Mouse (Mus musculus): ENCODE results near the gene Zc3h4. TPM values are rescaled to one million over a fixed set of nuclear protein-coding genes. Genes with fewer than 3 reads are reported as not detected.

Gene Zc3h4
- polyA plus RNA-seq, 1 experiment from 2014 or later = 8.2 TPM

GRCm38 (mm10) chr7:16460566-16460965 lies 59.9 kb downstream of the Zc3h4 start:
- Histone ChIP-seq H3K27ac (ENCODE audit: low read length) (no peak overlapping the region), H3K4me2 (replicated peaks; ENCODE audit: low read depth, low read length) (no peak overlapping the region), H3K36me3 (ENCODE audit: insufficient read depth, low read length) (no peaks in the 10 kb centered on the region), H3K4me3 (ENCODE audit: low read depth, low read length) (no peak overlapping the region), H3K9me3 (ENCODE audit: low read length) (no peaks in the 10 kb centered on the region), H3K4me1 (ENCODE audit: insufficient read depth, low read depth, low read length) (no peaks in the 10 kb centered on the region), H3K9ac (replicated peaks; ENCODE audit: low read depth) (no peak overlapping the region), H3K27me3 (replicated peaks; ENCODE audit: insufficient read depth, low read length) (no peaks in the 10 kb centered on the region)
- 55% methylated on average over 13 of the region's 13 CpGs for WGBS
- DNase-seq (ENCODE audit: low spot score) (no peak), ATAC-seq (no peak)
- TF ChIP-seq CTCF (IDR thresholded peaks at IDR 0.05) (no peak), EP300 (IDR thresholded peaks at IDR 0.05) (no peak)

- 52% methylated on average over 6 of the region's 6 CpGs for WGBS
- no peak overlapping the region for H3K27ac ChIP-seq (ENCODE audit: low read length)
- H3K36me3 ChIP-seq (ENCODE audit: insufficient read depth, low read length) = no peaks in the 10 kb centered on the region
- ATAC-seq (no peak), DNase-seq (ENCODE audit: low spot score) (no peak)
- H3K4me3 ChIP-seq (ENCODE audit: low read depth, low read length) = no peak overlapping the region
- no peak overlapping the region for H3K9ac ChIP-seq (replicated peaks; ENCODE audit: low read depth)
- no peak overlapping the region for H3K4me2 ChIP-seq (replicated peaks; ENCODE audit: low read depth, low read length)
- H3K4me1 ChIP-seq (ENCODE audit: insufficient read depth, low read depth, low read length) = no peaks in the 10 kb centered on the region
- no peaks in the 10 kb centered on the region for H3K9me3 ChIP-seq (ENCODE audit: low read length)
- TF ChIP-seq EP300 (IDR thresholded peaks at IDR 0.05) (no peak), CTCF (IDR thresholded peaks at IDR 0.05) (no peak)
- no peaks in the 10 kb centered on the region for H3K27me3 ChIP-seq (replicated peaks; ENCODE audit: insufficient read depth, low read length)
Measured at GRCm38 (mm10) chr7:16461151-16461550, 60.4 kb downstream of the Zc3h4 start.

- TF ChIP-seq EP300 (IDR thresholded peaks at IDR 0.05) = no peak
- TF ChIP-seq CTCF (IDR thresholded peaks at IDR 0.05) = no peak
- Histone ChIP-seq H3K4me2 (replicated peaks; ENCODE audit: low read depth, low read length) (no peak overlapping the region), H3K36me3 (ENCODE audit: insufficient read depth, low read length) (no peaks in the 10 kb centered on the region), H3K9ac (replicated peaks; ENCODE audit: low read depth) (no peak overlapping the region), H3K4me1 (ENCODE audit: insufficient read depth, low read depth, low read length) (no peaks in the 10 kb centered on the region), H3K27ac (ENCODE audit: low read length) (no peak overlapping the region), H3K4me3 (ENCODE audit: low read depth, low read length) (no peak overlapping the region), H3K27me3 (replicated peaks; ENCODE audit: insufficient read depth, low read length) (no peaks in the 10 kb centered on the region), H3K9me3 (ENCODE audit: low read length) (no peaks in the 10 kb centered on the region)
- DNase-seq (ENCODE audit: low spot score) (no peak), ATAC-seq (no peak)
- 82% methylated on average over 6 of the region's 6 CpGs for WGBS
Measured at GRCm38 (mm10) chr7:16461705-16462104, 61.0 kb downstream of the Zc3h4 start.

- 2% methylated on average over 14 of the region's 14 CpGs for WGBS
- ATAC-seq = peak; percentile 62
- Histone ChIP-seq H3K9ac (replicated peaks; ENCODE audit: low read depth) (no peak overlapping the region), H3K4me2 (replicated peaks; ENCODE audit: low read depth, low read length) (no peak overlapping the region), H3K27ac (ENCODE audit: low read length) (no peak overlapping the region), H3K36me3 (ENCODE audit: insufficient read depth, low read length) (no peaks in the 10 kb centered on the region), H3K27me3 (replicated peaks; ENCODE audit: insufficient read depth, low read length) (no peaks in the 10 kb centered on the region), H3K4me1 (ENCODE audit: insufficient read depth, low read depth, low read length) (no peaks in the 10 kb centered on the region), H3K4me3 (ENCODE audit: low read depth, low read length) (no peak overlapping the region), H3K9me3 (ENCODE audit: low read length) (no peaks in the 10 kb centered on the region)
- TF ChIP-seq EP300 (IDR thresholded peaks at IDR 0.05) (no peak), CTCF (IDR thresholded peaks at IDR 0.05) (peak; percentile 95)
- DNase-seq (ENCODE audit: low spot score) = peak; percentile 68
Measured at GRCm38 (mm10) chr7:16463214-16463613, 62.5 kb downstream of the Zc3h4 start.

GRCm38 (mm10) chr7:16465160-16465559 lies 64.5 kb downstream of the Zc3h4 start:
- Histone ChIP-seq H3K27me3 (replicated peaks; ENCODE audit: insufficient read depth, low read length) (no peaks in the 10 kb centered on the region), H3K27ac (ENCODE audit: low read length) (no peak overlapping the region), H3K4me2 (replicated peaks; ENCODE audit: low read depth, low read length) (no peak overlapping the region), H3K9ac (replicated peaks; ENCODE audit: low read depth) (no peak overlapping the region), H3K9me3 (ENCODE audit: low read length) (no peaks in the 10 kb centered on the region), H3K36me3 (ENCODE audit: insufficient read depth, low read length) (no peaks in the 10 kb centered on the region), H3K4me3 (ENCODE audit: low read depth, low read length) (no peak overlapping the region), H3K4me1 (ENCODE audit: insufficient read depth, low read depth, low read length) (no peaks in the 10 kb centered on the region)
- ATAC-seq (peak; percentile 47), DNase-seq (ENCODE audit: low spot score) (peak; percentile 67)
- WGBS = 7% methylated on average over 8 of the region's 8 CpGs
- TF ChIP-seq EP300 (IDR thresholded peaks at IDR 0.05) = no peak
- peak; percentile 97 for TF ChIP-seq CTCF (IDR thresholded peaks at IDR 0.05)

GRCm38 (mm10) chr7:16465568-16465967 lies 64.9 kb downstream of the Zc3h4 start:
- TF ChIP-seq CTCF (IDR thresholded peaks at IDR 0.05) (no peak), EP300 (IDR thresholded peaks at IDR 0.05) (no peak)
- Histone ChIP-seq H3K4me1 (ENCODE audit: insufficient read depth, low read depth, low read length) (no peaks in the 10 kb centered on the region), H3K9me3 (ENCODE audit: low read length) (no peaks in the 10 kb centered on the region), H3K36me3 (ENCODE audit: insufficient read depth, low read length) (no peaks in the 10 kb centered on the region), H3K27ac (ENCODE audit: low read length) (no peak overlapping the region), H3K27me3 (replicated peaks; ENCODE audit: insufficient read depth, low read length) (no peaks in the 10 kb centered on the region), H3K4me3 (ENCODE audit: low read depth, low read length) (no peak overlapping the region), H3K4me2 (replicated peaks; ENCODE audit: low read depth, low read length) (no peak overlapping the region), H3K9ac (replicated peaks; ENCODE audit: low read depth) (no peak overlapping the region)
- WGBS = 88% methylated on average over 5 of the region's 5 CpGs
- DNase-seq (ENCODE audit: low spot score) = no peak
- ATAC-seq = no peak

- Histone ChIP-seq H3K27ac (ENCODE audit: low read length) (no peak overlapping the region), H3K9me3 (ENCODE audit: low read length) (no peaks in the 10 kb centered on the region), H3K9ac (replicated peaks; ENCODE audit: low read depth) (no peak overlapping the region), H3K4me2 (replicated peaks; ENCODE audit: low read depth, low read length) (no peak overlapping the region), H3K4me3 (ENCODE audit: low read depth, low read length) (no peak overlapping the region), H3K27me3 (replicated peaks; ENCODE audit: insufficient read depth, low read length) (no peaks in the 10 kb centered on the region), H3K4me1 (ENCODE audit: insufficient read depth, low read depth, low read length) (no peaks in the 10 kb centered on the region), H3K36me3 (ENCODE audit: insufficient read depth, low read length) (no peaks in the 10 kb centered on the region)
- no peak for ATAC-seq
- DNase-seq (ENCODE audit: low spot score) = peak; percentile 27
- 48% methylated on average over 4 of the region's 4 CpGs for WGBS
- TF ChIP-seq CTCF (IDR thresholded peaks at IDR 0.05) = peak; percentile 56
- no peak for TF ChIP-seq EP300 (IDR thresholded peaks at IDR 0.05)
Measured at GRCm38 (mm10) chr7:16466565-16466964, 65.9 kb downstream of the Zc3h4 start.
